Mouse (Mus musculus) lung, postnatal 14 days (tissue): ENCODE results near the gene 9230113P08Rik.
"Not testable (repeated sequence)": the region's sequence is repeated elsewhere in the genome, so short reads cannot be mapped to it uniquely, and the experiment has no call there.

Experiments used
- DNase-seq: peaks from one replicate; pipeline ENCODE4 v3.0.0; 2021

The 9230113P08Rik gene

GRCm38 (mm10) chr9:35908123-35908522 is at the start of gene 9230113P08Rik:
9230113P08Rik (plus strand) TSS chr9:35908423.
- DNase-seq = not testable (repeated sequence)

DNA sequence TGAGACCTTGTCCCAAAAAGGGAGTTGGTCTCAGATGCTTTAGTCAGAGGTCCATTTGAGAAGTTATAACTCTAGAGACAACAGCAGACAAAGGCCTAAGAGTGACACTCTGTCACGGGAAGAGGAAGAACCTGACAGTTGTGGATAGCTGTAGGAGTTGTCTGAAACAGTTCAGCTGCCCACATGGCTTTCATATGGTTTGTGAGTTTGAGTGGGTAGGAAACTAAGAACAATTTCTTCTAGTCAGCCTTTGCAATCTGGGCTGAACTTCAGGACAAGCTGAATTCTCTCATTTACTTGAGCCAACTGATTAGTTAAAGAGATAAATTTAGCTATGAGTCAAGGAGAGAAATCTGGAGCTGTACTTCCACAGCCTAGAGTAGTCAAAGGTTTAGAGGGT is 15.1 kb upstream of the 9230113P08Rik start:
- not testable (repeated sequence) for DNase-seq

GRCm38 (mm10) chr9:35904494-35904893 is 3.7 kb upstream of the 9230113P08Rik start:
- no peak for DNase-seq

DNA sequence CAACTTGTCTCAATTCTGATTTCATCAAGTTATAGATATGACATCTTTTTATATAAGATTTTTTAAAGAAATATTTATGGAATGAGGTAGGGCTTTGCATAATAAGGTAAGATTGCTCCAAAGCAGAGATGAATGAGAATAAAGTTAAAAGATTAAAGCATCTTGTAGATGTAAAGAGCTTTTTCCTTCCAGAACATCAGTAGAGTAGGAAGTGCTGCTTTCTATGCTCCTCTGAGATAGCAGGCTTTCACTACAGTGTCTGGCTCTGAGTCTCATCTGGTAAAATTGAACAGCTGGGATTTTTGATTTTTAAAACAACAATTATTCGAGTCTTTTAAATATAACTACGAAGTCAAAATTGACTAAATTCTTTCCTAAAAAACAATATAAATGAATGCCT is 22.6 kb downstream of the 9230113P08Rik start:
- no peak for DNase-seq
